Mouse (Mus musculus) testis, postnatal 10 days (tissue): ENCODE results near the gene Acr.
A peak's percentile ranks its signal among the peaks of the same experiment; 100 is the strongest.

Source experiments
- DNase-seq: peaks from one replicate; pipeline ENCODE4 v3.0.0; 2021; ENCODE audit warnings: low spot score

Gene Acr

DNA sequence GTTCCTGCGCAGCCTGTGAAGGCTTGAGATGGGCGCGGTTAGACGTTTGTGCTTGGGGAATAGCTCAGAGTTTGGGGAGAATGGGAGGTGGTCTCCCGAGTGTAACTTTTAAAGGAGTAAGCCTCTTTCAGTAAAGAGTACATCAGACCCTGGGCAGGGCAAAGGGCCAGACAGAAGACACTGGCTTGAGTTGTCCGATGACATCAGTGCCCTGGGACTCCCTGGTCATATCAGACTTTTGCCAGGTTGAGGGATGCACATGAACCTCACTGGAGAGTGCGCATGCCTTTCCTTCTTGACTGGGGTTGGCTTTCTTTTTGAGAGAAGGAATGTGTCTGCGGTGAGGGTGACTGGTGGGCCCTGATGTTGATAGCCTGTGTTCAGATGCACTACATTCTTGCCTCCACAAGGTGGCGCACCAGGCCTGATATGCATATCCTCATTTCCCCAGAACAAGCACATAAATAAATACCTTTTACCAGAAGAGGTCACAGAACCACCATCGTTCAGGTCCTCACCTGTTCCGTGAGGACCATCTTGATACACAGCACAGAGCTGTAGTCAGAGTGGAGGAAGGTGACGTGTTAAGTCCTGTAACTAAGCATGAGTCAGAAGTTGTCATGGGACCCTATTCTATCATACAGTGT is 54.3 kb downstream of the Acr start:
- DNase-seq: peak; percentile 56

DNA sequence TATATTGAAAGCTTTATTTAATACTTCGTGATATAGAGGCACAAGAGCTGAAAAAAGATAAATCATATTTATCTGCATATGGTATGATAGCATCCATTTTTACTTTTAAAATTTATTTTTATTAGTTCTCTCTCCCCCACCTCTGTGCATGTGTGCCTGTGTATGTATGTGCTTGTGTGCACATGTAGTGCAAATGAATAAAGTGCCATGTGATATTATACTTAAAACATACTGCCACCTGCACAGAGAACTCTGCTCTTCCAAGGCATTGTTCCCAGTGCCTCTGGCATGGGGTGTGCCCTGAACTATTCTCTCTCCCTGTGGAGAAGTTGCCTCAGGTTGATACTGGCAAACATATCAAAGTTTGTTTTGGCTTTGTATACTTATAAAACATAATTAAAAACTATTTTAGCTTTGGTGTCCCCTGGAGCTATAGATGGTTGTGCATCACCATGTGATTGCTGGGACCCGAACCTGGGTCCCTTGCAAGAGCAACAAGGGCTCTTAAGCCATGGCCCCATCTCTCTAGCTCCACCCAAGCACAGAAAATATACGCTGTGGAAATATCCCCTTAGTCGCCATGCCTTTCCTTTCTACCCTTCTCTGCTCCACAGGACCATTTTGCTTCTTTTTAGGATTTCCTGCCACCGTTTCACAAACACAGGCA is 55.0 kb downstream of the Acr start:
- DNase-seq: no peak

DNA sequence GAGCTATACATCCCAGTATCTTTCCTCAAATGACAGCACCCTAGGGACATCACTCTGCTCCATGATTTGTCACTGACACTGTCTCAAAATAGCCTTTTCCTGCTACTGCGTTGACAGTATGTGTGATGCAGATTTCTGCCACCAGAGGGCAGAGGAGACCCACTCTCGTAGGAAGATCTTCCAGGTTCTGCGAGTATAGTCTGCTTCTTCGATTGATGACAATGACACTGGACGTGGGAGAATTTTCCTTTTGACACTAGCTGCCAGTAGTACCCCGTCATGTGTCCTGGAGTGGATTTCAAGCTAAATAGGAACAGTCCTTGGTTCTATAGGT is 55.5 kb downstream of the Acr start:
- peak; percentile 82 for DNase-seq
